Mouse (Mus musculus) midbrain, embryonic 13.5 days (tissue): ENCODE measurements around the gene Psmb5. TPM values are rescaled to one million over a fixed set of nuclear protein-coding genes. Genes with fewer than 3 reads are reported as not detected.

ENCODE experiments used
- ATAC-seq: fragments of 200-750 bp; cut with Nextera tagmentation; 2 replicates; pipeline ENCODE4 v1.8.0; 2017; ENCODE audit warnings: mild to moderate bottlenecking, moderate TSS enrichment, moderate library complexity
- H3K27ac ChIP-seq: fragments of 300-500 bp; sonication (generic); 2 replicates; pipeline ENCODE4 v1.5.1; 2015; ENCODE audit warnings: inconsistent platforms, mild to moderate bottlenecking, moderate library complexity
- H3K27me3 ChIP-seq: fragments of 300-500 bp; sonication (generic); 2 replicates; pipeline ENCODE4 v1.6.1; 2015; ENCODE audit warnings: mild to moderate bottlenecking, inconsistent platforms
- H3K36me3 ChIP-seq: fragments of 300-500 bp; sonication (generic); 2 replicates; pipeline ENCODE4 v1.6.1; 2015; ENCODE audit warnings: mild to moderate bottlenecking, inconsistent platforms
- H3K4me1 ChIP-seq: fragments of 300-500 bp; sonication (generic); replicated peaks from 2 replicates; pipeline ENCODE4 v1.6.1; 2015; ENCODE audit warnings: inconsistent platforms
- H3K4me2 ChIP-seq: fragments of 300-500 bp; sonication (generic); replicated peaks from 2 replicates; pipeline ENCODE4 v1.6.1; 2015; ENCODE audit warnings: moderate library complexity, mild to moderate bottlenecking, inconsistent platforms
- H3K4me3 ChIP-seq: fragments of 300-500 bp; sonication (generic); replicated peaks from 2 replicates; pipeline ENCODE4 v1.5.1; 2015; ENCODE audit warnings: mild to moderate bottlenecking, inconsistent platforms
- H3K9ac ChIP-seq: fragments of 300-500 bp; sonication (generic); replicated peaks from 2 replicates; pipeline ENCODE4 v1.6.1; 2015; ENCODE audit warnings: mild to moderate bottlenecking, inconsistent platforms
- H3K9me3 ChIP-seq: fragments of 300-500 bp; sonication (generic); 2 replicates; pipeline ENCODE4 v1.6.1; 2016; ENCODE audit warnings: mild to moderate bottlenecking, inconsistent platforms
- WGBS: fragments of 180-500 bp; shearing (Covaris S2); methylation state at CpG from one replicate; pipeline ENCODE4 v1.1.7; 2015; 5-methylcytosine and 5-hydroxymethylcytosine counted together
- polyA plus RNA-seq: library from polyadenylated mRNA; unstranded; fragments of >200 nt; fragmentation: Nextera tagmentation; extraction: Ambion mirVana; gene quantifications from 2 replicates; pipeline ENCODE4 v1.2.1, GENCODE M21; 2015

The Psmb5 gene
- polyA plus RNA-seq = 438 and 468 TPM in 2 replicates

- ATAC-seq = peak; percentile 92
- H3K4me1 ChIP-seq = peaks cover 19% of the 10 kb centered on the region
- under 1% methylated on average over 25 of the region's 25 CpGs for WGBS
- H3K4me3 ChIP-seq = peak within 1 kb of the TSS; percentile 86
- peaks cover 25% of the 10 kb centered on the region for H3K36me3 ChIP-seq
- no peaks in the 10 kb centered on the region for H3K9me3 ChIP-seq
- H3K4me2 ChIP-seq = peak within 1 kb of the TSS; percentile 82
- peak within 1 kb of the TSS; percentile 85 for H3K27ac ChIP-seq
- no peaks in the 10 kb centered on the region for H3K27me3 ChIP-seq
- peak within 1 kb of the TSS; percentile 89 for H3K9ac ChIP-seq
Measured at GRCm38 (mm10) chr14:54617897-54618365, at the start of gene Psmb5. Gene Psmb5, minus strand, starts transcription at chr14:54618022.

DNA sequence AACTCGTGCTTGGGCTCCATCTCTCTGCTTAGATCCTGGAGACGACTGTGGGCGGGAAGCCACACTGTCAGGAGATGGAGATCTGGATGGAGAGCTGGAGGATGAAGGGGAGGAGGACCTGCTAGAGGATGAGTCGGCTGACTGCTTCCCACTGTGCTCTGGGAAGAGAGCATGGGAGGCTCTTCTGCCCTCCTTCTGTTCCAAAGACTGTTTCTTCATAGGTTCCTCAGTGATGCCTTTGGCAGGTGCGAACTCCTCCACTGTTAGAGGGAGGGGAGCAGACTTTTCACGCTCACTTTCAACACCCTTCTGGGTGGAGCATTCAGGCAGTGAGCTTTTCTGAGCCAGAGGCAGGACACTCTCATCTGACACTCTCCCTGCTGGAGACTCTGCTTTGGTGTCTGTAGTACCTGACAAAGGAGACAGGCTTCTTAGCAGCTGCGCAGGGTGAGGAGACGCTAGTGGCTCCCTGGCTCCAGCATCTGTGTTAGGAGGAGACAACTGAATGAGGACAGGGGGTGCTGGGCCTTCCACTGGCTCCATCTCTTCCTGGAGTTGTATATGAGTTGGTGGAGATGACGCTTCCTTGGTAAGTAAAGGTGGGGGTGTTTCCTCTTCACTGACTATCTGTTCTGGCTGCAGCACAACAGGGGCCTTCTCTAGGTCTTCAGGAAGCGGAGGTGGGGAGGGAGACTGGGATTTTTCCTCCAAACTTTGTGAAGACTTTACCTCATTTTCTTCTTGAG, 46.8 kb upstream of the Psmb5 start:
- H3K9ac ChIP-seq = no peak overlapping the region
- H3K4me3 ChIP-seq = no peak overlapping the region
- no peaks in the 10 kb centered on the region for H3K9me3 ChIP-seq
- 95% methylated on average over 10 of the region's 10 CpGs for WGBS
- no peaks in the 10 kb centered on the region for H3K4me1 ChIP-seq
- no peaks in the 10 kb centered on the region for H3K27me3 ChIP-seq
- no peak overlapping the region for H3K4me2 ChIP-seq
- ATAC-seq = no peak
- peaks cover 94% of the 10 kb centered on the region for H3K36me3 ChIP-seq
- no peak overlapping the region for H3K27ac ChIP-seq

GRCm38 (mm10) chr14:54660009-54660408, 42.2 kb upstream of the Psmb5 start:
- H3K4me2 ChIP-seq = no peak overlapping the region
- no peaks in the 10 kb centered on the region for H3K4me1 ChIP-seq
- H3K27ac ChIP-seq = no peak overlapping the region
- no peaks in the 10 kb centered on the region for H3K9me3 ChIP-seq
- peaks cover 98% of the 10 kb centered on the region for H3K36me3 ChIP-seq
- no peak overlapping the region for H3K9ac ChIP-seq
- 97% methylated on average over 2 of the region's 2 CpGs for WGBS
- ATAC-seq = no peak
- H3K27me3 ChIP-seq = no peaks in the 10 kb centered on the region
- H3K4me3 ChIP-seq = no peak overlapping the region

GRCm38 (mm10) chr14:54653496-54653895, 35.7 kb upstream of the Psmb5 start:
- Histone ChIP-seq H3K27ac (peak overlapping the region; percentile 86), H3K36me3 (peaks cover 61% of the 10 kb centered on the region), H3K4me1 (peaks cover 48% of the 10 kb centered on the region), H3K9ac (peak overlapping the region; percentile 90), H3K9me3 (no peaks in the 10 kb centered on the region), H3K4me3 (peak overlapping the region; percentile 70), H3K4me2 (peak overlapping the region; percentile 94), H3K27me3 (no peaks in the 10 kb centered on the region)
- 0% methylated on average over 12 of the region's 12 CpGs for WGBS
- peak; percentile 90 for ATAC-seq

DNA sequence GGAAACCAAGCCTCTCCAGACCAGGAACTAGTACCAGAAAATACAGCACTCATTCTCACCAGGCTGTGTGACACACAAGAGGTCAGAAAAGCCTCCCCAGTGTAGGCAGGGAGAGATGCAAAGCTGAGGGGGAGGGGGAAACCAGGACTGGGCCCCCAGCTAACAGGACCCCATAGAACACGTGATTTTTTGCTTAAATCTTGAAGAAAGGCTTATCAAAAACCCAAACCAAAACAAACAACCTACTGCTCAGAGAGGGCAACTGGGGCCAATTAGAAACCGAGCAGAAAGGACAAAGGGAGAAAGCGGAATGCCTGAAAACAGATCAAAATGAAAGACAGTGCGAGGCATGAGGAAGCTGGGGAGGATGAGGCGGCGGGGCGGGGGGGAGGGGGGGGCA, 35.0 kb upstream of the Psmb5 start:
- no peaks in the 10 kb centered on the region for H3K27me3 ChIP-seq
- peak overlapping the region; percentile 90 for H3K9ac ChIP-seq
- H3K27ac ChIP-seq = peak overlapping the region; percentile 86
- WGBS = 0% methylated on average over 7 of the region's 7 CpGs
- H3K4me1 ChIP-seq = peaks cover 55% of the 10 kb centered on the region
- H3K36me3 ChIP-seq = peaks cover 61% of the 10 kb centered on the region
- H3K9me3 ChIP-seq = no peaks in the 10 kb centered on the region
- no peak for ATAC-seq
- H3K4me3 ChIP-seq = peak overlapping the region; percentile 70
- H3K4me2 ChIP-seq = peak overlapping the region; percentile 94

DNA sequence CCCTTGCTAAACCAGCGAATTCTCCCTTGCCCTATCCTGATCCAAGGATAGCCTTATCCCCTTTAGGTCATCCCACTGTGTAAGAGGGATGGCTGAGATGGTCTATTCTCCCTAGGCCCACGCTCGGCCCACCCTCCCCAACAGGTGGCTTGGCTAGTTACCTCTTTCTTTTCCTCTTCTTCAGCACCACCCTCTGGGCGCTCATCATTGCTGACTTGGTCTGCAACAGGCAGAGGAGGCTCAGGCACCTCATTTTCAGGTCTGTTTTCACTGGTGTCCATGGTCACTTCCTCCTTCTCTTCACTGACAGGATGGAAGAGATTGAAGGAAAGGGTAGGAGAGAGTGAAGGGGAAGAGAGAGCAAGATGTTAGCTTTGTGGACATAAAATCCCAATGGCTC, 33.7 kb upstream of the Psmb5 start:
- no peaks in the 10 kb centered on the region for H3K9me3 ChIP-seq
- H3K27me3 ChIP-seq = no peaks in the 10 kb centered on the region
- WGBS = 84% methylated on average over 4 of the region's 4 CpGs
- peak overlapping the region; percentile 70 for H3K4me3 ChIP-seq
- no peak overlapping the region for H3K9ac ChIP-seq
- 0 out of 2 replicates have a peak, but pooled peaks have one; percentile 37 for ATAC-seq
- peak overlapping the region; percentile 49 for H3K27ac ChIP-seq
- H3K4me2 ChIP-seq = peak overlapping the region; percentile 94
- peaks cover 62% of the 10 kb centered on the region for H3K36me3 ChIP-seq
- peaks cover 56% of the 10 kb centered on the region for H3K4me1 ChIP-seq

- 66% methylated on average over 23 of the region's 23 CpGs for WGBS
- Histone ChIP-seq H3K27me3 (no peaks in the 10 kb centered on the region), H3K4me1 (peaks cover 56% of the 10 kb centered on the region), H3K36me3 (peaks cover 62% of the 10 kb centered on the region), H3K9ac (no peak overlapping the region), H3K4me3 (peak overlapping the region; percentile 70), H3K9me3 (no peaks in the 10 kb centered on the region), H3K4me2 (peak overlapping the region; percentile 94), H3K27ac (no peak overlapping the region)
- peak; percentile 40 for ATAC-seq
Measured at GRCm38 (mm10) chr14:54650621-54651454, 33.0 kb upstream of the Psmb5 start.

GRCm38 (mm10) chr14:54647900-54648299, 30.1 kb upstream of the Psmb5 start:
- Histone ChIP-seq H3K27ac (no peak overlapping the region), H3K4me3 (no peak overlapping the region), H3K4me2 (no peak overlapping the region), H3K36me3 (peaks cover 83% of the 10 kb centered on the region), H3K9me3 (no peaks in the 10 kb centered on the region), H3K9ac (no peak overlapping the region), H3K4me1 (peaks cover 47% of the 10 kb centered on the region), H3K27me3 (no peaks in the 10 kb centered on the region)
- ATAC-seq = no peak
- 62% methylated on average over 4 of the region's 4 CpGs for WGBS

DNA sequence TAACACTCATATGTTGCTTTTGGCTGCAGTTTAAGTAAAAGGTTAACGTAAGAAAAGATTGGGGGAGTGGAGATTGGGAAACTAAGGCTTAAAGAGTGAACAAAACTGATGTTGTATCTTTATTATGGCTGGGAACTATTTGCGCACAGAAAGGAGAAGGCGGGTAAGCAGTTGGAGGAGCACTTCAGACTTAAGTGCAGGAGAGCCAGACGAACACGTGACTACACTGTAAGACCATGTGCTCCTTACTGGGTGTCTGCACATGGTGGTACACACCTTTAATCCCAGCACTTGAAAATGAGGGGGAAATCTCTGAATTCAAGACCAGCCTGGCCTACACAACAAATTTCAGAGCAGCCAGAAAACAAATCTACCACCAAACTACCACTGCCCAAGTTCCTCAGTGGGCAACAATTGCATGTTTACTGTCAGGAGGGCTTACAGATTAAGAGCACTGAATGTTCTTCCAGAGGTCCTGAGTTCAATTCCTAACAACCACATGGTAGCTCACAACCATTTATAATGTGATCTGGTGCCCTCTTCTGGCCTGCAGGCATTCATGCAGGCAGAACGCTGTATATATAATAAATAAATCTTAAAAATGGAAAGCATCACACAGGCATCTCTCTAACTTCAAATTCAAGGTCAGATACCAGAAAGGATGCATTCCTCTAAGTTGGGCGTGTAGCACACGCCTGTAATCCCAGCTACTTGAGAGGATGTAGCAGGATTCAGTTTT, 29.2 kb upstream of the Psmb5 start:
- Histone ChIP-seq H3K4me2 (no peak overlapping the region), H3K27me3 (no peaks in the 10 kb centered on the region), H3K9ac (no peak overlapping the region), H3K4me3 (no peak overlapping the region), H3K36me3 (peaks cover 91% of the 10 kb centered on the region), H3K9me3 (no peaks in the 10 kb centered on the region), H3K4me1 (peaks cover 42% of the 10 kb centered on the region), H3K27ac (no peak overlapping the region)
- 97% methylated on average over 8 of the region's 8 CpGs for WGBS
- ATAC-seq = no peak

DNA sequence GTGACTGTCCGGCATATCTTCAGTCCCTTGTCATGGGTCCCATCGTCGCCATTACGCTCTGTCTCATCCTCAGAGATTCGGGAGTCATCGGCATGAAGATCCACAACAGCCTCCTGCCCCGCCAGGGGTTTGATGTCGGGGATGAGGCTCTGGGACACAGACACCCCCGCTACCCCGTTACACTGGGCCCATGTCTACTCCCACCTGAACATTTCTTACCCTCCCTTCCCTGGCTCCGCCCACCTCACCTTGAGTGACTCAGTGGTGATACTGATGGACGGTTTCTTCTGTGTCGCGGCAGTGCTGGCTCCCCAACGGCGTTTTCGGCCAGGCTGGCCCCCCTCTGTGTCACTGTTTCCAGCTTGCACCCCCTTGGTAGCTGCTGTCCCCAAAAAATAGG, 28.6 kb upstream of the Psmb5 start:
- no peaks in the 10 kb centered on the region for H3K27me3 ChIP-seq
- H3K36me3 ChIP-seq = peaks cover 89% of the 10 kb centered on the region
- H3K4me3 ChIP-seq = no peak overlapping the region
- H3K9me3 ChIP-seq = no peaks in the 10 kb centered on the region
- no peak overlapping the region for H3K4me2 ChIP-seq
- no peak overlapping the region for H3K27ac ChIP-seq
- no peak overlapping the region for H3K9ac ChIP-seq
- WGBS = 92% methylated on average over 17 of the region's 17 CpGs
- H3K4me1 ChIP-seq = peaks cover 39% of the 10 kb centered on the region
- no peak for ATAC-seq

GRCm38 (mm10) chr14:54644294-54644693, 26.5 kb upstream of the Psmb5 start:
- peaks cover 33% of the 10 kb centered on the region for H3K4me1 ChIP-seq
- H3K27ac ChIP-seq = no peak overlapping the region
- no peak overlapping the region for H3K9ac ChIP-seq
- H3K36me3 ChIP-seq = peaks cover 71% of the 10 kb centered on the region
- 95% methylated on average over 9 of the region's 9 CpGs for WGBS
- H3K4me2 ChIP-seq = no peak overlapping the region
- no peaks in the 10 kb centered on the region for H3K9me3 ChIP-seq
- H3K4me3 ChIP-seq = no peak overlapping the region
- no peak for ATAC-seq
- no peaks in the 10 kb centered on the region for H3K27me3 ChIP-seq
